Mouse (Mus musculus) limb, embryonic 14.5 days (tissue): ENCODE measurements around the gene Mmp17. TPM values are rescaled to one million over a fixed set of nuclear protein-coding genes. Genes with fewer than 3 reads are reported as not detected.
"Not testable (repeated sequence)": the region's sequence is repeated elsewhere in the genome, so short reads cannot be mapped to it uniquely, and the experiment has no call there.

Experiments used
- ATAC-seq: fragments of 200-750 bp; cut with Nextera tagmentation; 2 replicates; pipeline ENCODE4 v1.8.0; 2017; ENCODE audit warnings: low read depth, moderate number of reproducible peaks, moderate TSS enrichment; ENCODE audit not compliant: low FRiP score
- DNase-seq: peaks from one replicate; pipeline ENCODE4 v3.0.0-alpha.2; 2015; ENCODE audit warnings: low spot score
- H3K27ac ChIP-seq: fragments of 300-500 bp; sonication (generic); replicated peaks from 2 replicates; pipeline ENCODE4 v1.5.1; 2014; ENCODE audit warnings: low read depth, mild to moderate bottlenecking, low read length, moderate library complexity, mixed read lengths
- H3K27me3 ChIP-seq: fragments of 300-500 bp; sonication (generic); 2 replicates; pipeline ENCODE4 v1.6.1; 2014; ENCODE audit warnings: low read length, mixed read lengths; ENCODE audit not compliant: control insufficient read depth, insufficient read depth
- H3K36me3 ChIP-seq: fragments of 300-500 bp; sonication (generic); 2 replicates; pipeline ENCODE4 v1.6.1; 2014; ENCODE audit warnings: mild to moderate bottlenecking, low read length, moderate library complexity, mixed read lengths; ENCODE audit not compliant: control insufficient read depth, insufficient read depth
- H3K4me1 ChIP-seq: fragments of 300-500 bp; sonication (generic); 2 replicates; pipeline ENCODE4 v1.6.1; 2014; ENCODE audit warnings: antibody characterized with exemption, low read length, mixed read lengths; ENCODE audit not compliant: control insufficient read depth, insufficient read depth
- H3K4me2 ChIP-seq: fragments of 300-500 bp; sonication (generic); replicated peaks from 2 replicates; pipeline ENCODE4 v1.6.1; 2014; ENCODE audit warnings: low read depth, mild to moderate bottlenecking, low read length, moderate library complexity; ENCODE audit not compliant: severe bottlenecking
- H3K4me3 ChIP-seq: fragments of 300-500 bp; sonication (generic); replicated peaks from 2 replicates; pipeline ENCODE4 v1.5.1; 2014; ENCODE audit warnings: low read length
- H3K9ac ChIP-seq: fragments of 300-500 bp; sonication (generic); 2 replicates; pipeline ENCODE4 v1.6.1; 2014; ENCODE audit warnings: mild to moderate bottlenecking, low read depth, low read length, moderate library complexity; ENCODE audit not compliant: severe bottlenecking
- H3K9me3 ChIP-seq: fragments of 300-500 bp; sonication (generic); 2 replicates; pipeline ENCODE4 v1.6.1; 2016; ENCODE audit warnings: low read length; ENCODE audit not compliant: control insufficient read depth
- POLR2A ChIP-seq: fragments of 200-500 bp; IDR thresholded peaks from 2 replicates; pipeline ENCODE4 v1.8.0; 2012; ENCODE audit warnings: inconsistent platforms, mild to moderate bottlenecking, moderate library complexity, borderline replicate concordance; ENCODE audit not compliant: insufficient read depth, insufficient read length; ENCODE audit errors: extremely low read depth
- WGBS: fragments of 180-500 bp; shearing (Covaris S2); extraction: QIAGEN DNeasy Blood & Tissue Kit; methylation state at CpG from one replicate; pipeline ENCODE4 v1.1.7; 2014; 5-methylcytosine and 5-hydroxymethylcytosine counted together
- polyA plus RNA-seq, 2 experiments: library from polyadenylated mRNA; depleted of rRNA in 1 of 2; stranded (reverse) in 1 of 2; unstranded in 1 of 2; fragments of >200 nt; fragmentation: Nextera tagmentation in 1 of 2; extraction: Ambion mirVana in 1 of 2; gene quantifications; 2 replicates each; pipeline versions ENCODE4 v1.2.1 to v1.2.3; 2012 to 2014

Gene Mmp17
- polyA plus RNA-seq, 2 experiments: 1.5 to 2.4 TPM

GRCm38 (mm10) chr5:129611060-129611459 is 27.1 kb downstream of the Mmp17 start:
- H3K27me3 ChIP-seq: no peaks in the 10 kb centered on the region
- H3K9me3 ChIP-seq: no peaks in the 10 kb centered on the region
- 0% methylated on average over 1 of the region's 1 CpGs for WGBS
- H3K9ac ChIP-seq: no peak overlapping the region
- H3K4me3 ChIP-seq: no peak overlapping the region
- no peak overlapping the region for H3K27ac ChIP-seq
- no peak for TF ChIP-seq POLR2A
- peak; percentile 68 for DNase-seq
- H3K36me3 ChIP-seq: no peaks in the 10 kb centered on the region
- H3K4me1 ChIP-seq: no peaks in the 10 kb centered on the region
- no peak overlapping the region for H3K4me2 ChIP-seq
- ATAC-seq: no peak

DNA sequence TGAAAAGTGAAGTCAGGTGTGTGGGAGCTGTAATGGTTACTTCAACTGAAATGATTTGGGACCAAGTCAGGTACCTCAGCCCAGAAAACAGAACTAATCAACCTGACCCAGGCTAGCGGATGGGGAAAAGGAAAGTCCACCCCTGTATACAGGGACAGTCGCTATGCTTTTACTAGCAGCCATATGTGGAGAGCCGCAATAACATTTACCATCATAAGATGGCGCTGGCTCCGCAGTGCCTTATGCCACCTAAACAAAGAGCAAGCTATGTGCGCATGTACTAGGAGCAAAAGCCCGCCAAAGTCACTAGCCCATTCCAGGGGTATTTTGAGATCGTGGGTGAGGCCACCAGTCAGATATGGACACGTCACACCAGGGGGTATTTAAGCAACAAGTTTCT is 36.6 kb downstream of the Mmp17 start:
- not testable (repeated sequence) for H3K27me3 ChIP-seq, H3K27ac ChIP-seq, H3K9ac ChIP-seq, H3K4me1 ChIP-seq, ATAC-seq, H3K9me3 ChIP-seq, H3K4me3 ChIP-seq, DNase-seq, H3K4me2 ChIP-seq, H3K36me3 ChIP-seq
- 58% methylated on average over 9 of the region's 9 CpGs for WGBS

GRCm38 (mm10) chr5:129621361-129621760 is 37.4 kb downstream of the Mmp17 start:
- 82% methylated on average over 5 of the region's 5 CpGs for WGBS
- ATAC-seq (no peak), DNase-seq (no peak)
- no peak for TF ChIP-seq POLR2A
- H3K4me2 ChIP-seq: no peak overlapping the region
- H3K27me3 ChIP-seq: no peaks in the 10 kb centered on the region
- no peaks in the 10 kb centered on the region for H3K9me3 ChIP-seq
- H3K27ac ChIP-seq: no peak overlapping the region
- no peaks in the 10 kb centered on the region for H3K4me1 ChIP-seq
- H3K4me3 ChIP-seq: no peak overlapping the region
- H3K36me3 ChIP-seq: no peaks in the 10 kb centered on the region
- no peak overlapping the region for H3K9ac ChIP-seq

DNA sequence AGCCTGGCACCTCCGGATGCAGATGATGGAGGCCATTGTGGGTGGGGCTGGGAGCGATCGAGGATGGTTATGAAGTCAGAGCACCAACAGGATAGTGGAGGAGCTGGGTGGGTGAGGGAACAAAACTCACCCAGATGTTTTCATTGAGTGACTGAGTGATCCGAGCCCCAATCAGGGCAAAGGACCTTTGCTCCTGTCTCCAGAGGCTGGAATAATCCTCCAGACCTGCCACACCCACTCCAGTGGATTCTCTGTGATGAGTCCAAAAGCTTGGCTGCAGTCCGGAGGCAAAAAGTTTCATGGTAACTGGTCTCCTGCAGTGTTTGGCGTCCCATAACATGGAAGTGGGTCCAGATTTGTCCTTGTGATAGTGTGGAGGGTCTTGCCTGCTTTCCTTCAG is 42.1 kb downstream of the Mmp17 start:
- Histone ChIP-seq H3K4me2 (no peak overlapping the region), H3K9ac (no peak overlapping the region), H3K4me1 (no peaks in the 10 kb centered on the region), H3K36me3 (no peaks in the 10 kb centered on the region), H3K27me3 (no peaks in the 10 kb centered on the region), H3K4me3 (no peak overlapping the region), H3K9me3 (no peaks in the 10 kb centered on the region), H3K27ac (no peak overlapping the region)
- no peak for TF ChIP-seq POLR2A
- 86% methylated on average over 6 of the region's 6 CpGs for WGBS
- DNase-seq (no peak), ATAC-seq (no peak)

GRCm38 (mm10) chr5:129626586-129626985 is 42.6 kb downstream of the Mmp17 start:
- not testable (repeated sequence) for H3K27me3 ChIP-seq, H3K4me3 ChIP-seq, ATAC-seq, H3K4me1 ChIP-seq, H3K9ac ChIP-seq, H3K27ac ChIP-seq, DNase-seq, H3K9me3 ChIP-seq, H3K4me2 ChIP-seq, H3K36me3 ChIP-seq
- WGBS: 70% methylated on average over 4 of the region's 4 CpGs

DNA sequence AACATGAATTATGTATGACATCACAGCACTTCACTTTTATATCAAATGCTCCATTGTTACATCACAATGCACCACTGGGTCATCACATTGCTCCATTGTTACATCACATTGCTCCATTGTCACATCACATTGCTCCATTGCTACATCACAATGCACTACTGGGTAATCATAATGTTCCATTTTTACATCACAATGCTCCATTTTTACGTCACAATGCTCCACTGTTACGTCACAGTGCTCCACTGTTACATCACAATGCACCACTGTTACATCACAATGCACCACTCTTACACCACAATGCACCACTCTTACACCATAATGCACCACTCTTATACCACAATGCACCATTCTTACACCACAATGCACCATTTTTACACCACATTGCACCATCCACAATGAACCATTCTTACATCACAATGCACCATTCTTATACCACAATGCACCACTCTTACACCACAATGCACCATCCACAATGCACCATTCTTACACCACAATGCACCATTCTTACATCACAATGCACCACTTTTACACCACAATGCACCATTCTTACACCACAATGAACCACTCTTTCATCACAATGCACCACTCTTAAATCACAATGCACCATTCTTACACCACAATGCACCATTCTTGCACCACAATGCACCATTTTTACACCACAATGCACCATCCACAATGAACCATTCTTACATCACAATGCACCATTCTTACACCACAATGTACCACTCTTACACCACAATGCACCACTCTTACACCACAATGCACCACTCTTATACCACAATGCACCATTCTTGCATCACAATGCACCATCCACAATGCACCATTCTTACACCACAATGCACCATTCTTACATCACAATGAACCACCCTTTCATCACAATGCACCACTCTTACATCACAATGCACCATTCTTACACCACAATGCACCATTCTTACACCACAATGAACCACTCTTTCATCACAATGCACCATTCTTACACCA is 48.6 kb downstream of the Mmp17 start:
- not testable (repeated sequence) for H3K4me3 ChIP-seq, H3K9me3 ChIP-seq, ATAC-seq, H3K4me1 ChIP-seq, DNase-seq, H3K9ac ChIP-seq, H3K27ac ChIP-seq, H3K36me3 ChIP-seq, H3K27me3 ChIP-seq, H3K4me2 ChIP-seq
- WGBS: 88% methylated on average over 2 of the region's 2 CpGs
